Mouse (Mus musculus) regulatory T cell (primary cell): ENCODE measurements at regions not wholly inside any gene's neighbourhood (a gene's known extent, or its start where the extent isn't known, plus 50 kb on each side); places are given as distances from the start of the nearest gene placed in this dataset.

Experiments used
- in situ Hi-C: fragments of 300-600 bp; cut with MboI, MseI; formaldehyde crosslinking; loops from one replicate; pipeline ENCODE4 v1.15.1; 2025; ENCODE audit warnings: high pct_unique_total_duplicates

DNA sequence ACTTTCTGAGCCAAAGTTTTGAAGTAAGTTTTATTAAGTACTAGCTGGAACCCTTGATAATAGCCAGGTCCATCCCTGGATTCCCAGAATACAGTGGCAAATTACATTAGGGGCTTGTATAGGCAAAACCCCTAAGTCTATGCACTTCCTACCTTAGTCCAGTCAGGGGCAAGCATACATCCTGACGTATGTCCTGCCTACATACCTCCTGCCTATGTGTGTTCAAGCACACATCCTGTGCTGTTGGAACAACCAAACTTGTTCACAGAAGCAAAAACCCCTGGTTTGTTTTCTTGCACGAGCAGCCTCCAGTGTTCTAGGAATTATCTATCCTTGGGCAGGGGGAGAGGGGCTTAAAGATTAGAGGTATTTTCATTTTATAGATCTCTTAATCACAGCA is 66.4 kb upstream of the Bmp2k start:
- in situ Hi-C loops: no loop called here

DNA sequence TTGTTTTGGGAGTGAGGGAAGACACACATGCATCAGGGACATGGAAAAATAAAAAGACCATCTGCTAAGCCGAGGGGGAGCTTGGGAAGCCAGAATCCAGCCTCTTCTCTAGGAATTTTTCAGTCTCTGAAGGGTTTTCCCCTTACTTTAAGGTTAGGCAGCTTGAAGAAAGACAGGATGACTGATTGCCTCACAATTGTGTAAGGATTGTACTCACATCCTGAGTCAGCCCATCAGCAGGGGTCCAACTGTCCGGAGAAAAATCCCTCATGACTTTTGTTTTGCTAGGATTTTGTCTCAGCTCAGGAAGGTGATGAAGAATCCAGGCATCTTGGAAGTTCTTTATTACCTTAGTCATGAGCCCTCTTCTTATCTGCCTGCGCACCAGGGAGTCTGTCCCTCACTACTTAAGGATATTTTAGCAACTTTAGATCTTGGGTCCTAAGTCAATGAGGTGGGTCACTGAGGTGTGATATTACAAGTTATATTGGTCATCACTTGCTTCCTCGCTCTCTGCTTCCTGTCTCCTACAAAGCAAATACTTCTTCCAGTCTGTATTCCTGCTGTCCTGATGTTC is 65.8 kb upstream of the Bmp2k start:
- in situ Hi-C loops: no loop called here

DNA sequence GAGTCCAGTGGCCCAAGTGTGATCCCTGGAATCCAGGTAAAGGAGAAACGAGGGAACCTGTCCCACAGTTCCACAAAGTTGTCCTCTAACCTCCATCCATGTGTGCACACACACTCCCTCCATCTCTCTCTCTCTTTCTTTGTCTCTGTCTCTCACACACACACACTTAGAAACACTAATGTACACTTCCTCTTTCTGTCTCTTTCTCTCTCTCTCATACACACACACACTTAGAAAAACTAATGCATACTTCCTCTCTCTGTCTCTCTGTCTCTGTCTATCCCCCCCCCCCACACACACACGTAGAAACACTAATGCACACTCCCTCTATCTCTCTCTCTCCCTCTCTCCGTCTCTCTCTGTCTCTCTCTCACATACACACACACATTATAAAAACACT is 61.2 kb upstream of the Bmp2k start:
- in situ Hi-C loops: no loop called here

DNA sequence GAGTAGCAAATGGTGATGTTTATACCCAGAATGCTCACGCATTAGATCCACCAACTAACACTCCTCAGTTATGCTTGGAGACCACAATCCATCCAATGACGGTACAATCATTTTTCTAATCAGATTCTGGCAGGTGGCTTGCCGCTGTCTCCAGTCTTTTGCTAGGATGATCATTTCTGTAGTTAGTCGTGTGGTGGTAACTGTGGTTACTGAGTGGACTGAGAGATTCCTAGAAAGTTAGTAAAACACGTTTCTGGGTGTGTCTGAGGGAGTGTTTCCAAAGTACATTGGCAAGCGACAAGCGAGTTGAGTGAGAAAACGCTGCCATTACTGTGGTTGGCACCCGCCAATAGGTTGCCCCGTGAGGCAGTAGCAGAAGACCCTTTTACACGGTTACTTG is 58.8 kb upstream of the Bmp2k start:
- in situ Hi-C loops: no loop called here

DNA sequence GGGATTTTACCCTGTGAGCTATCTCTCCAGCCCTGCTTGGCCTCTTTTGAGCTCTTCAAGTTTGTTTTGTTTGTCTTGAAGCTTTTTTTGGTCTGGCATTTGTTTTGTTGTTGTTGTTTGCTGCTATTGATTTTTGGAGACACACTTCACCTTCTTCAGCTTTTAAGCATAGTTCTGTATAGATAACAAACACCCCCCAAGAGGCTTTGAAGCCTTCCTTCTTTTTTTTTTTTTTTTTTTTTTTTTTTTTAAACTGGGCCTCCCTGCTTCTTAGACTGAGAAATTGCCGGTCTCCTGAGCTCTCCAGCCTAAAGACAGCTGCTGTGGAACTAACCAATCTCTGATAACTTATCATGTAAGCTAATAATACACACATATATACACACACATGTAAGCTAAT is 58.2 kb upstream of the Bmp2k start:
- in situ Hi-C loops: no loop called here

DNA sequence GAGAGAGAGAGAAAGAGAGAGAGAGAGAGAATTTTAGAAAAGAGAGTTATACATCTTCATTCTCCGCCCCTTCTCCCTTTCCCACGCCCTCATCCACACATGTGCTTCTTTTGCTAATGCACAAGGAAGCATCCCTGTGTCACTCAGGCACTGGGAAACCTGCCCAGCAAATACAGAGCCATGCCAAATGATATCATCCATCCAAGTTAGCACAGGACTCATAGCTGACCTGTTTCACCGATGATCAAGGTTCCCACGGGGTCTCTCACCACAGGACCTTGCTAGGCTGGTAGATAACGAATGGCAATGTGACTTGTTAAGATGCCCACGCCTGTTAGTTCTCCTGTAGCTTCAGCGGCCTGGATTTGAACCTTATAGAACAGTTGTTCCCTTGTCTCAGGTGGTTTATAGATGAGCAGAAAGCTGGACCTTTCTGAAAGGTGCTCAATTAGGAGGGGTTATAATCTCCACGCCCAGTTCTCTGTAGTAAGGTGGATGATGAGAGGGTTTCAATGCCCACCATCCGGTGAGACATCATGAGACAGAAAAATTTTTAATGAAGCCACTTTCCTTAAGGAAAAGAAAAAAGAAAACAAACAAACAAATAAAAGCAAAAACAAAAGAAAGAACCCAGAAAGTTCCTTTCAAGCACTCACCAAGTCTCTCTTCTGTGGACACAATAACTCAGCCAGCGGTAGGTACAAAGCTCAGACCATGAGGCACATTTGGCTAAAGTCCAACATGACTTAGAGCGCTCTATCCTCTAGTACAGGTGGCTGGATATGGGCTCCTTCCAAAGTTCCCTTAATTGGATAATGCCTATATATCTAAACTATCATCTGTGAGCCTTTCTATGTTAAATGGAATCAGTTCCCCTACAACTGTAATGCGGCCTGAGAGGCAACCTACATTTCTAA is 57.1 kb upstream of the Bmp2k start:
- in situ Hi-C loops: no loop called here

DNA sequence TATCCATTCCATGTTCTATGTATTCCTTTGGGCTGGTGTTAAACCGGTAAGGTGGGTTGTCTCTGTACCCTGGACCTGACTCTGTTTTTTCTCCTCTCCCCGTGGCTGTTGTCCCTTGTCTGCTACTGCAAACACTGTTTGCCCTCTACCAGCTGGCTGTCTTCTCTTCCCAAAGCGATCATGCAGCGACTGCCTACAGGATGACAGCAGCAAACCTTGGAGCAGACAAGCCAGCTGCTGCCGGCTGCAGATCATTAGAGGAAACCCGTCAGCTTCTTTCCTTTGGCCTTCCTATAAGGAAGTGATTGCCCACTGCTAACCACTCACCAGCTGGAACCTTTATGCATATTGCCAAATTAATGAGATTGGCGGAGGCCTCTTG is 56.4 kb upstream of the Bmp2k start:
- in situ Hi-C loops: no loop called here

DNA sequence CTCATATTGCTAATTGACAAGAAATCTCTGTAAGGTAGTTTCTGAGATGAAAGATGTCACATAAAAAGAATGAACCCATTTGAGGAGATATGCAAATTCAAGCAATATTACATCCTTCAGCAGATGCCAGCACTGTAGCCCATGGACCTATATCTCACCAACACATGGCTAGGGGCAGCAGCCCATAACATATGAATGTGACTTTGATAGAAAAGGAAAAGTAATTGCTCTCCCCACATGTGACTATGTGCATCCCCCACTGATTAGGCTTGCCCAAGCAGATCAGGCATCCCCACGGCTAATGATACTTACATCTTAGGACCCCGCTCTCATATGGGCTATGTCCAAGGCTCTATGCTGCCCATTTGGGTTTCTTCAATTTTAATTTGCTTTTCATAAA is 56.0 kb upstream of the Bmp2k start:
- in situ Hi-C loops: no loop called here
